Mouse (Mus musculus) cerebellum, postnatal 36 days (tissue): ENCODE data around the gene Gltp.

Source experiments
- DNase-seq, 2 experiments: peaks; one replicate each; pipeline ENCODE4 v3.0.0; 2021 to 2022; ENCODE audit warnings: mixed read lengths in 2 of 2

Gltp gene

GRCm38 (mm10) chr5:114702403-114703392, 11.9 kb upstream of the Gltp start:
- peak in 1 of 2 experiments; percentile 35 for DNase-seq

GRCm38 (mm10) chr5:114699015-114699414, 8.2 kb upstream of the Gltp start:
- DNase-seq = no peak

- DNase-seq = peak; percentile 93 to 94
Measured at GRCm38 (mm10) chr5:114698044-114698746, 7.4 kb upstream of the Gltp start.

GRCm38 (mm10) chr5:114696939-114697338, 6.2 kb upstream of the Gltp start:
- DNase-seq = no peak

DNA sequence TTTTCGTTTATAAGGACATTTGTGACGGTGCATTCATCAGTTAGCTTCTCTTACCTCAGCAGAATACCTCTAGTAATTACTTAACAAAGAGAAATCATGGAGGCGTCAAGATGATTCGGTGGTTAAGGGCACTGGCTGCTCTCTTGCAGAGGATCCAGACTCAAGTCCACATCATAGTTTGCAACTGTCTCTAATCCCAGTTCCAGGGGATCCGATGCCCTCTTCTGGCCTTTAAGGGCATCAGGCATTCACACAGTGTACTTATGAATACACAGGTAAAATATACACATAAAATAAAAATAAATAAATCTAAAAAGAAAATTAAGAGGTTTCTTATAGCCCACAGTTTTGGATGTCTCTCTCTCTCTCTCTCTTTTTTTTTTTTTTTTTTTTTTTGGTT, 5.0 kb upstream of the Gltp start:
- no peak for DNase-seq

DNA sequence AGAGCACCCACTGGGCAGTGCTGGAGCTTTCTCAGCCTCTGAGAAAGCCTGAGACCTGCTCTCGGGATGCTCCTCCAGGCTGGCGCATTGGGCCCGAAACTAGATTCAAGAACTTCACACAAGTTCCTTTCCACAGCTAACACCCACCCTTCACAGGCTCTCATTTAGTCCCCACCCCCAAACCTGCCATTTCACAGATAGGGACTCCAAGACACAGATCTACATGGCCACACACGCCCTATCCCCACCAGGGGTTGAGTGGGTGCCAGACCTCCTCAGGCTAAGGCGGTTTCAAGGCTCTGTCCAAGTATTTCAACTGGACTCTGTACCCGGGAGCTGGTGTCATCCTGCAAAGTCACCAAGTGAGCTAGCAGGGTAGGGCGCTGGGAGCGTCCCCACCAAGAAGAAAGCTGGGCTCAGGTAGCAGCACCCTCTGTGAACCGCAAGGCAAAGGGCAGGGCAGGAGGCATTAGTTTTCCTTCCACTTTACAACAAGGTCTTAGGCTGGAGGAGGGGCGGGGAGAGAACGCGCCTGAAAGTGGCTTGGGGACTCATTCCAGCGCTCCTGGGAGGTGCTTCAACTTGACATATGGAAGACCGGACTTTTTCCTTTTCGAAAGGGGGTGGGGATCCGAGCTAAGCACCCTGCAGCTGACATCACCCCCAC, 951 bp downstream of the Gltp start:
- no peak for DNase-seq

- no peak for DNase-seq
Measured at GRCm38 (mm10) chr5:114688703-114689102, 2.1 kb downstream of the Gltp start.

DNA sequence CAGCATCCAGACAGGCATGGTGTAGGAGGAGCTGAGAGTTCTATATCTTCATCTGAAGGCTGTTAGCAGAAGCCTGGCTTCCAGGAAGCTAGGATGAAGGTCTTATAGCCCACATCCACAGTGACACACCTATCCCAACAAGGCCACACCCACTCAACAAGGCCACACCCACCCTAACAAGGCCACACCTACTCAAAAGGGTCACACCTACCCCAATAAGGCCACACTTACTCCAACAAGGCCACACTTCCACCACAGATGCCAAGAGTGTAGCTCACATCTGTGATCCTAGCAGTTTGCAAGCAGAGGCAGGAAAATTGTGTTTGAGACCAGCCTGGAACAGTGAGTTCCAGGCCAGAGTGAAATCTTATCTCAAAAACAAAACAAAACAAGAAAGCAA, 2.9 kb downstream of the Gltp start:
- no peak for DNase-seq

DNA sequence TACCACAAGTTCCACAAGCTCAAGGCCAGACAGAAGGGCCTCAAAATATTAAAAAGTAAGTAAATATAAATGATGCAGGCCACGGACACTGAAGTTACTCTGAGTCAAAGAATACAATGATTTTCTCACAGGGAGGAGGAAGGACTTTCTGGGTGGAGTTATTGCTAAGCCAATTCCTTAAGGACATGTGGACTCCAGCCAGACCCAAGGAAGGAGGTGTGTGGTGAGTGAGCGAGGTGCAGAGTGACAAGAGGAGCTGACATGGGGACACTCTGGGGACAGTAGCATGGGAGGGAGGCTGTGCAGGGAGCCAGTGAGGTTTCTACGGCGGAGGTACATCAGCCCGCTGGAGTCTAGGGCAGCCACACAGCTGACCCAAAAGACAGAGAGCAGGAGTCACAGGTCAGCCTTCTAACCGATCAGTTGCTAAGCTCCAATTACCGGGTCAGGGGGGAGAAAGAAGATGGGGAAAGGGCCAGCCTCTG, 4.0 kb downstream of the Gltp start:
- no peak for DNase-seq

DNA sequence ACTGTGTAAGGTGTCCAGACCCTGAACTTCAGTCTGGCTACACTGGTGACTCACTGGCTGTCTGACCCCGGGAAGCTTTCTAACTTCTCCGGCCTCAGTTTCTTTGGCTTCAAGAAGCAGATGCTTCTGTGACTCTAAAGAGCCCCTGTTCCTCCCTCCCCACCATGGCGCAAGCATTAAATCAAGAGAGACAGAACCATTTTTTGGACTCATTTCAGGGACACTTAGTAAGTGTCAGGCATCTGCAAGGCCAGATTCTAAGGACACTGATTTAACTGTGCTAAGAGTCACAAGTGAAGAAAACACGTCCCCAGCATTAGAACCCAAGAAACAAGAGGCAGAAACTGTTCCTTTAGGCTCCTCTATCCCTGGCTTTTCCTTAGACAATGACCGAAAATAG, 4.8 kb downstream of the Gltp start:
- DNase-seq = no peak

- peak; percentile 67 to 71 for DNase-seq
Measured at GRCm38 (mm10) chr5:114681717-114682116, 9.1 kb downstream of the Gltp start.

GRCm38 (mm10) chr5:114680676-114681285, 10.0 kb downstream of the Gltp start:
- no peak for DNase-seq

- no peak for DNase-seq
Measured at GRCm38 (mm10) chr5:114679841-114680591, 10.8 kb downstream of the Gltp start.

- no peak for DNase-seq
Measured at GRCm38 (mm10) chr5:114674594-114674993, 16.2 kb downstream of the Gltp start.

DNA sequence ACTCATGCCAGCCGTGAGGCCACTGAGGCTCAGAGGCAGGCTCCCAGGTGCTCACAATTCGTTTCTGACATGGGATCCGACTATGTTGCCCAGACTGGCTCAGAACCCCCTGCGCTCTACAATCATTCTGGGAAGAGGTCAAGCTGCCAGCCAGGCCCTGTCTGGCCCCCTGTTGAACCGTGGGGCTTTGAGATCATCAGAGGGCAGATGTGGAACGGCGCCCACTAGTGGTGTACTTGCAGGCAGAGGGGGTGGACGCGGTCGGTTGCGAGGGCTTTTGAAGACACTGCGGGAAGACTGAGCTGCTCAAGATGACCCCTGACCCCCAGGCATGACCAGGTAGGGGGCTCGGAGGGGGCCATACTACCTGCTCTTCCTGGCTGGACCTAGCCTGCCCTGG, 17.7 kb downstream of the Gltp start:
- DNase-seq = no peak

DNA sequence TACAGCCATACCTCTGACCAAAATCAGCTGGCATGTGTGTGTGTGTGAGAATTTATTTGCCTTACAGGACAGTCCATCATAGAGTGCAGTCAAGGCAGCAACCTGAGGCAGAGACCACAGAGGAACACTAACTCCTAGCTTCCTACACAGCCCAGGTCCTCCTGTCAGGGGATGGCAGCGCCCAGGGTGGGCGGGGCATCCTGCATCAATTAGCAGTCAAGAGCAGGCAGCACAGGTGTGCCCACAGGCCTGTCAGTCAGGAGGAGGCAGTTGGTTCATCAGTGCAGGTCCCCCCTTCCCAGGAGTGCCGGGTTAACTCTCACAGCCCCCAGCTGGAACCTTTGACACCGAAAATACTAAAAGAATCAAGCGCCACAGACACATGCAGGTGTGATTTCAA, 21.8 kb downstream of the Gltp start:
- no peak for DNase-seq

GRCm38 (mm10) chr5:114667228-114667856, 23.4 kb downstream of the Gltp start:
- DNase-seq = peak; percentile 98 to 99

- no peak for DNase-seq
Measured at GRCm38 (mm10) chr5:114666659-114667058, 24.1 kb downstream of the Gltp start.

DNA sequence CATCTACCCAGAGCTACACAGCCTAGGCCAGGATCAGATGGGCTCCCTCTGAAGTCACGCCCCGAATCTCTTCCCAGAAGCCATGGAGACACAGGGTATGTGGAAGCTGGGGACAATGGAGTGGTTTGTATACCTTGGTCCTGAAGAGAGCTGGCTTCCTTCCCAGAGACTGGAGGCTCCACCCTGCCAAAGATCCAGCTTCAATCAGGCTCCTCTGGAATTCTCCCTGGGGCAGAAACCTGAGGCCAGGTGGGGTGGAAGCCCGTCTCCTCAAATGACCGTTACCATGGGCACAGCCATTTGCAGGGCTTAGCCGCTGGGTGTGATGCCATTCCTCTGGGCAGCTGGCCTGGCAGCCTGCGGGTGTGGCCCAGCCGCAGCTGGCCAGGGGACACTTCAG, 26.0 kb downstream of the Gltp start:
- DNase-seq = no peak

GRCm38 (mm10) chr5:114664139-114664538, 26.6 kb downstream of the Gltp start:
- no peak for DNase-seq

DNA sequence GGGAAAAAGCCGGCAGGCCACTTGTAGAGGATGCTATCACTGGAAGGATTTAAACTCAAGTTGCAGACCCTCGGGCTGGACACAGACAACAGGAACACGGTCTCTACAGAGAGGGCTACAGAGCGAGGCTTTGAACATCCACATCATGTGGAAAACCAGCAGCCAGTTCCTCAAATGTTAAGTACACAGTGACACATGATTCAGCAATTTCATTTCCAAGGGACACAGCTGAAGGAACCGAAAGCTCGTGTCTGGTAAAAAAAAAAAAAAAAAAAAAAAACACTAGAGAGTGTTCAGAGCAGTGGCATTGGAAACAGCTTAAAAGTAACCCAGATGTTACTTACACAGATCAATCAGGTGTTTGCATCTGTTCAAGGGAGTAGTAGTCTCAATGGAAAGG, 29.8 kb downstream of the Gltp start:
- no peak for DNase-seq

DNA sequence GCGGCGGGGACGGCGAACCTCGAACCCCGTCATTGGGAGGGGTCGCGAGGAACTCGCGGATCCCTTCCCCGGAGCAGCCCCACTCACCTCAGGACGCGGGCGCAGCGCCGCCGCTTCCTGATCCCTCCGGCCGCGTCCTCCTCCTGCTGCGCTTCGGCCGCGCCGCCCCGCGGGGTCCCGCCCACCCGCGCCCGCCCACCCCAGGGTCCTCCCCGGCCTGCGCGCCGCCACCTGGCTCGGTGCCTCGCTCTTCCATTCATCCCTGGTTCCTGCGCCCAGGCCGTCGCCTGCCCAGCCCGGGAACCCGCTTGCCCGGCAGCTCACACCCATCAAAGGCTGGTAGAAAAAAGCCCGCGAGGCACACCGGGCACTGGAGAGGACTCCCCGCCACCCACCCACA, 32.5 kb downstream of the Gltp start, which contains the start of gene Trpv4:
Trpv4 (minus strand) TSS at position 167 of the 400 bp plus-strand sequence.
- no peak for DNase-seq
